Mouse (Mus musculus): Measurements from ENCODE around the gene Fam118b.

- TF ChIP-seq CTCF (IDR thresholded peaks at IDR 0.05; ENCODE audit: control insufficient read depth, insufficient read depth, insufficient read length) (no peak), USF1 (IDR thresholded peaks at IDR 0.05; ENCODE audit: low read depth) (no peak), CEBPB (IDR thresholded peaks at IDR 0.05; ENCODE audit: low read depth) (no peak), MAX (IDR thresholded peaks at IDR 0.05) (no peak), MYOD1 (IDR thresholded peaks at IDR 0.05; ENCODE audit: control insufficient read depth, insufficient read length, low read depth) (no peak), MYOG (IDR thresholded peaks at IDR 0.05; ENCODE audit: control insufficient read depth, extremely low read depth, insufficient read length) (no peak)
Measured at GRCm38 (mm10) chr9:35257365-35257764, 10.2 kb downstream of the Fam118b start.

Measured in C2C12 (cell line).